Mouse (Mus musculus): ENCODE results near the gene Ssh2.

GRCm38 (mm10) chr11:77215483-77215882 lies 604 bp upstream of the Ssh2 start:
- no peak for TF ChIP-seq CTCF (conservative IDR thresholded peaks at IDR 0.05; ENCODE audit: low read length)
- no peak for TF ChIP-seq POU5F1 (IDR thresholded peaks at IDR 0.05; ENCODE audit: borderline replicate concordance, low read length)
